Mouse (Mus musculus) thymus, adult 2 months (tissue): ENCODE results near the gene Drap1.

Experiments used
- CTCF ChIP-seq: fragments of 200-500 bp; IDR thresholded peaks from 2 replicates; pipeline ENCODE4 v1.5.1; 2012; ENCODE audit warnings: mild to moderate bottlenecking, control low read depth, low read length, moderate library complexity, borderline replicate concordance; ENCODE audit not compliant: control insufficient read depth, poor library complexity, insufficient read depth; ENCODE audit errors: extremely low read depth
- POLR2A ChIP-seq: fragments of 200-500 bp; IDR thresholded peaks from 2 replicates; pipeline ENCODE4 v1.6.1; 2012; ENCODE audit warnings: mild to moderate bottlenecking, low read length, control low read depth, moderate library complexity; ENCODE audit not compliant: control insufficient read depth, poor library complexity, insufficient read depth; ENCODE audit errors: extremely low read depth

DNA sequence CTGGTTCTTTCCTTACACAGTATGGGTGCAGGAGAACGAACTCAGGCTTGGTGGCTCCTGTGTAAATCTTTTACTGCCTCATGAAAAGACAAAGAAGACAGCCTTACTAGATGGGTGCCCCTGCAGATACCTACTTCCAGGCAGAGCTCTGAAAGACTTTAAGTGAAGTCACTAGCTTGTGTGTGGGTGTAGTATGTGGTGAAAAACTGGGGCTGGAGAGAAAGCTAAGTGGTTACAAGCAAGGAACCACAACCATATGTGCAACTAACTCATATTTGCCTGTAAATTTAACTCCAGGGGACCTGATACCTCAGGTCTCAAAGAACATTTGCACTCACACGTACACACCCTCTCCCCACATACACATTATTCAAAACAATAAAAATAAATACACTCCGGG is 35.1 kb upstream of the Drap1 start:
- TF ChIP-seq CTCF: no peak
- no peak for TF ChIP-seq POLR2A
